Mouse (Mus musculus): Measurements from ENCODE around the gene Nsmf. TPM values are rescaled to one million over a fixed set of nuclear protein-coding genes. Genes with fewer than 3 reads are reported as not detected.
A peak's percentile ranks its signal among the peaks of the same experiment; 100 is the strongest.

Gene Nsmf
- polyA plus RNA-seq, 2 experiments from 2014 or later, result 11.1 to 11.2 TPM

DNA sequence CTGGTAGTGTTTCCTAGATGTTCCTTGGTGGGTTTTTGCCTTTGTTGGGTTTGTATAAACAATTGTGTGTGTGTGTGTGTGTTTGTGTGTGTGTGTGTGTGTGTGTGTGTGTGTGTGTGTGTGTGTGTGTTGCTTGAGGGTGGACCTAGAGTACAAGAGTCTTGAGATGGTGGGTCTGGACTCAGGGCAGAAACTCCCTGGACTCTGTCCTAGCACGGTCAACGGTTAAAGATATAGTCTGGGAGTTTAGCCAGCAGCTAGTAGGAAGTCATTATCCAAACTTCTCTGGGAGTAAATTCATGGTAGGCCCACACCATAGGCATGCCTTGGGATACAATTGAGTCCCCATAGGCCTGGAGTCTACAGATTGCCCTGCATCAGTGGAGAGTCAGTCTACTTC is 33.7 kb downstream of the Nsmf start:
- ATAC-seq, result no peak

DNA sequence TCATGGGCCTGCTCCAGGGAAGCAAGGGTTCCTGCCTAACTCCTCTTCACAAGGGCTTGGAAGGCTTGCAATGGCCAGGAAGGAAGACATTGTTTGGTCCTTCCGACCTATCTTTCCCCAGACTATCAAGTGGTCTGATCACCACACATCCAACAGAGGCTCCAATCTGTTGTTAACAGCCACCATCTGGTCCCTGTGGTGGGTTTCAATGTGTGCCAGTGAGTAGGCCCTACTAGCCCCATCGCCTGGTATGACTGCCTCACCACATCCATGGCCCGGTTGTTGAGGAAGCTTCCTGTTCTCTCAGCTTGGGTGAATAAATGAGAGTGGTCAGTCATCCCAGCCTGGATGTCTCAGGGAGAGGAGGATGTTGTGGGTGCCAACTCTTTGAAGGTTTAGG is 34.5 kb downstream of the Nsmf start:
- no peak for ATAC-seq

DNA sequence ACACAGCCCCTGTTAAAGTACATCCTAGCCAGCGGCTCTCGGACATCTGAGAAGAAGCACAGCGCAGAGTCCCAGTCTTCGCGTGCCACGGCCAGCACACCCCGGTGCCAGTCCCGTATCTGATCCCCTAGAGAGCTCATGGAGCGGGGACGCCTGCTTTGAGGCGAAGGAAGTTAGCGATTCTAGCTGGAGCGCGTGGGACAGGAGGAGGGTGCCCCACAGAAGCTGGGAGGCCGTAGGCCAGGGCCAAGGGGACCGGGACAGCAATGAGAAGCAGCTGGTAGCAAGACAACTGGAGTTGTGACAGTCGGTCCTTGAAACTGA is 40.6 kb downstream of the Nsmf start:
- ATAC-seq, result no peak

DNA sequence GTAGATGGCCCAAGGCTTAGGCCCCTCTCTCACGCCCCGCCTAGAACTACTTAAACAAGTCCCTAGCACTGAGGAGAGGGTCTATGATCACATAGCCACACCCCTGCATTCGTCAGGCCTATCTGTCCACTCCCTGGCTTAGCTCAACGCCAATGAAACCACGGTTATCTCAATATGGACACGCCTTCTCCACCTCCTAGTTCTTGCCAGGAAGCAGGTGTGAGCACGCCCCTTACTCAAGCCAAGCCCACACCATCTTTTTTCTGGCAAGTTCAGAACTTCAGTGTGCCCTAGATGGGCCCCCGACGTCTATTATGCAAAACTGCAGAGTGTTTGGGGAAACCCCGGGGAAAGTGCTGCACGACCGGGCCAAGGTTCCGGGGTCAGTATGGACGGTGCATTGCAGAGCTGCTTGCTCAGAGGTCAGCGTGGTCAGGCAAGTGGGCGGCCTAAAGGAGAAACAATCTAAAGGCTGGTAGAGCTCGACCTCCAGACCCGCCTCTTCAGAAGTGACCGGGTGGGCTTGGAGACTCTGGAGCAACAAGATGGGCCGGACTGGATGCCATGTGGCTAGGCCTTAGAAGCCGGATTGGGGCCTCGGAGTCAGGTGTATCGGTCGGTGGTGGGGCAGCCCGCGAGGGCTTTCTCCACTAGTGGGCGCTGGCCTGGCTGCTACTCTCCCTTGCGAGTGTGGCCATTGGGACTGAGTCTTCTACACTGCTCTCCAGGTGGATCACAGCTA is 41.1 kb downstream of the Nsmf start, which contains the start of gene Noxa1:
Gene Noxa1 (minus strand): TSS at position 41 of the 742 bp plus-strand sequence.
- peak; percentile 87 for ATAC-seq

DNA sequence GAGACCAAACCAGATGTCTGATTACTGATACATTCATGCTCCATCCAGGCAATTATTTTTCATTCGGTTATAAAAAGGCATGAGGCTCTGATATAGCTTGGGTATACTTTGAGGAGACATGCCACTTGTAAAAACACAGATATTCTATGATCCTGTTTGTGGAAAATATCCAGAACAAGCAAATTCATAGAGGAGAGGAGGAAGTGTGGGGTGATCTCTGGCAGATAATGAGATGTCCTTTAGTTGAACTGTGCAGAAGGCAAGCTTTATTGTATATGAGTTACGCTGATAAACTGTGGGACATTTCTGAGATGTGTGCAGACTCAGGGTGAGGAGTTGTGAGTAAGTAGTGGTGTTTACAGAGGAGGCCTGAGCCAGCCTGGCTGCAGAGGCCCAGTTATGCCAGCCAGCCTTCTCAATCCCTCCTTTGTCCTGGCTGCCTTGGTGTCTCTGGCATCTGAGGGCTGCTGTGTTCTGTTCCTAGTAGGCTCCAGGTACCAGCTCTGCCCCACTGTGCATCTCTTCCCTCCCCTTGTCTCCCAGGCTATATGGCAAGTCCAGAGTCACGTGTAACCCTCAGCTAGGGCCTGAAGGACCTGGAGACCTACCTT is 44.0 kb downstream of the Nsmf start:
- no peak for ATAC-seq

DNA sequence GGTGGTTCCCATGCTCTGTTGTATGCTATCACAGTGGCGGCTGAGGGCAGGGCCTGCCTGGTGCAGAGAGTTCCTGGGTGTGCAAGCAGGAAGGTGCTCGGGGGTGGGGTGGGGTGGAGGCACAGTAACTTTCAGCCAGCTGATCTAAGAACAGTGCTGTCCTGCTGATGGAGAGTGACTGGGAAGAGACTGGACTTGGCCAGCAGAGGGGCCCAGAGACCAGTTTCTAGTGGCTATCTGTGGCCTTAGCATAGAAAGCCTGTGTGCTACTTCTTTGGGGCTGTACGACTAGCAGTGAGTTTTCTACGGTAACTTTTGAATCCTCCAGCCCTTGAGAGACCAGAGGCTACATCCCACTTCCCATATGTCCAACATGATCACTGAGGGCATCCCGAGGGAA is 44.8 kb downstream of the Nsmf start:
- ATAC-seq, result no peak

DNA sequence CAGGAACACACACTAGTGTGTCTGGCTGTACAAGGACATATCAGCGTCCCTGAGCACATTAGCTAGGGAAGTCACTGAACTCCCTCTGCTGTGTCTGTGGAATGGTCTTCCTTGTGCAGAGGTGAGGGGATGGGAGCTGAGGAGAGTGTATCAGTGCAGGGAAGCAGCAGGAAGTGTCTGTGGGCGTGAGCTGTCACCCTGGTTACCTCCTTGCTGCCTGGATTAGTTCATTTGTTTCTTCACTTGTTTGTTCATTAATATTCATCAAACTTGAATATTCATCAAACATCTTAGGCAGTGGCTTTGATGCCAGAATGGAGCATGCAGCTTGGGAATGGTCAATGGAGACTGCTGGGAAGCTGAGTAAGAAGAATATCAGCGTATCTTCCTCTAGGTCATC is 45.5 kb downstream of the Nsmf start:
- no peak for ATAC-seq

DNA sequence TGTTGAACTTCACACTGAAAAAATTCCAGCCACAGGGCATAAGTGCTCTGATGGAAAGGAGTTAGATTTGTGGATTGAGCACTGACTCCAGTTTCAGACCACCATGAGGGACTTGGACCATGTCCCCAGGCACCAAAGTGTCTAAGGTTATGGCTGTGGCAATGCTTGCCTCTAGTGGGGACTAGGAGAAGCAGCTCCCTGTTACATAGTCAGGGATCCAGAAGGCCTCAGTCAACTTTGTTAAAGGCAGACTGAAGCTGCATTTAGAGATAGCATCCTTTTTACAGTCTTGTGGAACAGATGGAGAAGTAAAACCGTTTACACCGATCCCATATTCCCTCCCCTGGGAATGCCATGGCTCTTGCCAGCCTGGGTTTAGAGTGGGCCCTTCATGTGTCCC is 50.0 kb downstream of the Nsmf start:
- no peak for ATAC-seq

DNA sequence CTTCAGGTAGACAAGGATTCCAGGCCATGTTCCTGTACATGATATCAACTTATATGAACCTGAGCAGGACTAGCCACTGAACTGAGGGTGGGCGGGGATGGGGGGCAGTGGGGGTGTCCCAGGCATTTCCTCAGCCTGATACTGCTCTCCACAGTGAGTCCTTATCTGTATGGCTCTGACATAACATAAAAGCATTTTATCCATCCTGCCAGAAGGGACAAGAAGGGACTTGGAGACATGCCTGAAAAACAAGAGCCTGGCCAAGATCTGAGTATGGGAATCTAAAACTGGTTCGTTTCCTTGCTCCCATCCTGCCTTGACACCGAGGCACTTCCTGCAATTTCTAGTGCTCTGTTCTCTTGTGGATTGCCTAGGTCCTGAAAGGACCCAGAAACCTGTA is 51.9 kb downstream of the Nsmf start:
- ATAC-seq, result no peak

DNA sequence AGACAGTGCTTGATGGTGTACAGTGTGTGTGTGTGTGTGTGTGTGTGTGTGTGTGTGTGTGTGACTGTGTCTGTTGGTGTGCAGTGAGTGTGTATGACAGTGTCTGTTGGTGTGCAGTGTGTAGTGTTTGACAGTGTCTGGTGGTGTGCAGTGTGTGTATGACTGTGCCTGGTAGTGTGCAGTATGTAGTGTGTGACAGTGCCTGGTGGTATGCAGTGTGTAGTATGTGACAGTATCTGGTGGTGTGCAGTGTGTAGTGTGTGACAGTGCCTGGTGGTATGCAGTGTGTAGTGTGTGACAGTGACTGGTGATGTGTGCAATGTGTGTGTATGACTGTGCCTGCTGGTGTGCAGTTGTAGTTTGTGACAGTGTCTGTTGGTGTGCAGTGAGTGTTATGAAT is 55.3 kb downstream of the Nsmf start:
- no peak for ATAC-seq

DNA sequence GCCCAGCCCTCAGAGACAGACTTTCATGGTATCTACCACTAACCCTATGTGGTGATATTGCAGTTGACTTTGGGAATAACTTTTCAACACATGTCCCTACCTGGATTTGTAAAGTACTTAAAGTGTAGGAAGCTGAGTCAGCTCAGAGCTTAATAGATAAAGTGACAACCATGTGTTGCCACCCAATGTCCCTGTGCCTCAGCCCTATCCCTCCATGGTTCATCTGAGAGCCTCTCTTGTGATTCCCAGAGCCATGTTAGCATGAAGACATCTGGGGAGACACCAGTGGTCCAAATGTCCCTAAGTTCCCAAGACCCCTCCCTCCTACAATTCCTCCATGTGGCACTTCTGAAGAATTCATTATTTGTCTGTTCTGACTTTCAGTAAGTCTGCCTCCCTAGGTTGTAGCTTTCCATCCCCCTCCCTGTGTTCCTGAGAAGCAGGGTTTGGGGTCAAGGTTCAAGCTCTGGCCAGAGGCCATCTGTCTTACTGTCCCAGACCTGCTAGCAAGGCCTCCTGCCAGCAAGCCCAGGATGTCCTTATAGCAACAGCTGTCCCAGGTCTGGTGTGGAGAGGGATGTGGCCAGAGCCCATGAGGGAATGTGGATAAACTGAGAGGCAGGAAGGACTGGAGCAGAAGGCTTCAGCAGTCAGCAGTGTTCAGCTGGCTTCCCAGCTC is 56.5 kb downstream of the Nsmf start:
- no peak for ATAC-seq

DNA sequence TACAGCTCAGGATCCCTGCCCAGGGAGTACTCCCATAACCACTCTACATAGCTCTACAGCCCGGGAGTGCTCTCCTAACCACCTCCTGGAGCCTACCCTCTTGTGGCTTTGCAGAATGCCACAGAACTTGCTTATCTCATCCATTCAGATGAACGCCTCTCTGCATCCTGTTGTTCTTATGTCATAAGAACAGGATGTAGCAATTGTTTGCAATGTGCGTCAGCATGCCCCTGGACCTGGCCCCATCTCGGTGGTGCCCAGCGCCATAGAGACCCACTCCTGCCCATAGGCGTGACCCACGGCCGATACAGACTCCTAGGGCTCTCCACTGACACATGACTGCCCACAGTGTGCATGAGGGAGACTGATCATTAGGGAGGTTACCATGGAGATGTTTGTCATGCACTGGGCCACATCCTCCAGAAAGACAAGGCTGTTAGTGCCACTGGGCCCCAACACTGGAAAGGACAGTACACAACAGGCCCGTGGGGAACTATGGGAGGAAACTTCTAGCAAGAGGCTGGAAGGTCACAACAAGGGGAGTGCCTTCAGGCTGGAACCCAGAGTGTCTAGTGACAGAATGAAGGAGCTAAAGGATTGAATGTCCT is 57.1 kb downstream of the Nsmf start:
- peak; percentile 91 for ATAC-seq

Other genes starting within 250 kb of the Nsmf start
- 10 to 100 TPM; 35.7 to 45.4 TPM for gene Ehmt1, start 134.7 kb upstream of the Nsmf start, polyA plus RNA-seq (2017; shearing (Covaris generic))
- gene Arrdc1, start 119.1 kb upstream of the Nsmf start, polyA plus RNA-seq (2017; shearing (Covaris generic)), result 100 to 1,000 TPM; 191 to 208 TPM
- 1 to 10 TPM; 1.3 to 1.8 TPM for gene Zmynd19, start 104.6 kb upstream of the Nsmf start, polyA plus RNA-seq (2017; shearing (Covaris generic))
- gene Dph7, start 92.0 kb upstream of the Nsmf start, polyA plus RNA-seq (2017; shearing (Covaris generic)), result 10 to 100 TPM; 30.0 to 32.2 TPM
- gene Mrpl41, start 79.3 kb upstream of the Nsmf start, polyA plus RNA-seq (2017; shearing (Covaris generic)), result 100 to 1,000 TPM; 102 to 124 TPM
- gene Pnpla7, start 78.3 kb upstream of the Nsmf start, polyA plus RNA-seq (2017; shearing (Covaris generic)), result 10 to 100 TPM; 49.3 to 51.3 TPM
- gene Entpd8, start 25.9 kb downstream of the Nsmf start, polyA plus RNA-seq (2017; shearing (Covaris generic)), result not detected
- gene Noxa1, start 40.8 kb downstream of the Nsmf start, polyA plus RNA-seq (2017; shearing (Covaris generic)), result 1 to 10 TPM; 1.6 to 1.9 TPM
- gene Nrarp, start 126.4 kb downstream of the Nsmf start, polyA plus RNA-seq (2017; shearing (Covaris generic)), result 1 to 10 TPM in 1 of 2 experiments, under 1 TPM in 1; 0.61 to 1.2 TPM
- gene Tor4a, start 142.5 kb downstream of the Nsmf start, polyA plus RNA-seq (2017; shearing (Covaris generic)), result 10 to 100 TPM; 51.4 to 89.5 TPM
- gene Nelfb, start 157.1 kb downstream of the Nsmf start, polyA plus RNA-seq (2017; shearing (Covaris generic)), result 10 to 100 TPM; 41.1 to 49.1 TPM
- not detected for gene Stpg3, start 160.3 kb downstream of the Nsmf start, polyA plus RNA-seq (2017; shearing (Covaris generic))
- gene Fam166a, start 164.4 kb downstream of the Nsmf start, polyA plus RNA-seq (2017; shearing (Covaris generic)), result not detected
- gene Tubb4b, start 170.3 kb downstream of the Nsmf start, polyA plus RNA-seq (2017; shearing (Covaris generic)), result 100 to 1,000 TPM; 110 to 150 TPM
- gene Slc34a3, start 180.0 kb downstream of the Nsmf start, polyA plus RNA-seq (2017; shearing (Covaris generic)), result not detected
- gene Rnf224, start 182.4 kb downstream of the Nsmf start, polyA plus RNA-seq (2017; shearing (Covaris generic)), result not detected
- gene Rnf208, start 187.9 kb downstream of the Nsmf start, polyA plus RNA-seq (2017; shearing (Covaris generic)), result under 1 TPM in 1 of 2 experiments, not detected in 1; 0.58 TPM
- not detected for gene Cysrt1, start 188.1 kb downstream of the Nsmf start, polyA plus RNA-seq (2017; shearing (Covaris generic))
- gene AL732309.1, start 192.5 kb downstream of the Nsmf start, polyA plus RNA-seq (2017; shearing (Covaris generic)), result 1 to 10 TPM; 3.6 to 4.2 TPM
- gene Tmem203, start 201.1 kb downstream of the Nsmf start, polyA plus RNA-seq (2017; shearing (Covaris generic)), result 10 to 100 TPM; 10.8 to 13.0 TPM
- gene Tprn, start 208.3 kb downstream of the Nsmf start, polyA plus RNA-seq (2017; shearing (Covaris generic)), result 10 to 100 TPM in 1 of 2 experiments, 1 to 10 TPM in 1; 5.5 to 12.4 TPM
- gene Ssna1, start 218.1 kb downstream of the Nsmf start, polyA plus RNA-seq (2017; shearing (Covaris generic)), result 100 to 1,000 TPM; 127 to 134 TPM
- 10 to 100 TPM; 24.8 to 39.3 TPM for gene Anapc2, start 218.1 kb downstream of the Nsmf start, polyA plus RNA-seq (2017; shearing (Covaris generic))
- not detected for gene Tmem210, start 233.8 kb downstream of the Nsmf start, polyA plus RNA-seq (2017; shearing (Covaris generic))
- not detected for gene Lrrc26, start 235.6 kb downstream of the Nsmf start, polyA plus RNA-seq (2017; shearing (Covaris generic))